Mouse (Mus musculus) heart, postnatal 0 days (tissue): Measurements from ENCODE around the gene Ccdc141.

Experiments
- CTCF ChIP-seq: IDR thresholded peaks from 2 replicates; pipeline ENCODE4 v1.5.1; 2016; ENCODE audit warnings: antibody characterized with exemption, control low read depth, low read depth
- EP300 ChIP-seq: IDR thresholded peaks from 2 replicates; pipeline ENCODE4 v1.6.1; 2016; ENCODE audit warnings: antibody characterized with exemption, low read depth

GRCm38 (mm10) chr2:77020649-77021048, 149.8 kb downstream of the Ccdc141 start:
- TF ChIP-seq EP300 (no peak), CTCF (no peak)
